Mouse (Mus musculus) E14TG2a.4 (cell line): ENCODE data around the gene C2cd4b.

Experiments used
- CTCF ChIP-seq: conservative IDR thresholded peaks from 2 replicates; pipeline ENCODE4 v1.5.1; 2014; ENCODE audit warnings: low read length
- NANOG ChIP-seq: IDR thresholded peaks from 2 replicates; pipeline ENCODE4 v1.6.1; 2014; ENCODE audit warnings: borderline replicate concordance, low read length, mixed read lengths

DNA sequence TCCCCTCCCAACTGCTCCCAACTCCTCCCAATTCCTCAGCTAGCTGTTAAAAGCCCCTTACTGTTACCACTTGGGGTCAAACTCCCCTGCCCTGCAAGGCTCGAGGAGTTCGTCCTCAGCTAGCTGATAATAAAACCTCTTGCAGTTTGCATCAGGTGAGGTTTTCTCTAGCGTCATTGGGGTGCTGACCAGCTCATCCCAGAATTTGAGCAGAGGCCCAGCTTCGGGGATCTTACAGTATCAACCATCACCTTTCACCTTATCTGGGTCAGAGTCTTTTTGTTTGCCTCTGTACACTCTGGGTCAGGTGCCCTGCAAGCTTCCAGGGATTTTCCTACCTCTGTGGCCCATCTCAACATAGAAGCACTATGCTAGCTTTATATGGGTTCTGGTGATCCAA is 4.1 kb downstream of the C2cd4b start:
- TF ChIP-seq CTCF, result no peak
- TF ChIP-seq NANOG, result no peak
